In the genomic region with DNA sequence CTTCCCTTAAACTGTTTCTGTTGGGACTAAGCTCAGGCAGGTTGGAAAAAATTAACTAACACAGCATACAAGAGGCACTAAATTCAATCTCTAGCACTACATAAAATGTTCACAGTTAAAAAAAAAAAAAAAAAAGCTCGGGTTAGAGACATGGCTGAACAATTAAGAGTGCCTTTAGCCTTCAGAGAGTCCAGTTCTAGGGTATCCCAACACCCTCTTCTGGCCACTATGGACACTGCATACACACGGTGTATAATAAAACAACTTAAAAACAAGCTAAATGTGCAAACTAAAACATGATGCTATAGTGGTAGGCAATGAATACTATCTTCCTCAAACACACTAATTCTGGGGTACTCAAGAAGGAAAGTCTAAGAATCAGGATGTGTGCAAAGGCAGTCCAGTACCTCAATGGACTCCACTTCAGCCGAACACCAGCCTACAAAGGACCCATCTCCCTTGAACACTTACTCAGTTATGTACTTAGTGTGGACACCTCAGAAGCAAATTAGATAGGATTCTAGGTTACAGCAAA, we compare ENCODE assay signal across 25 mouse cellular contexts. TPM values are rescaled to one million over a fixed set of nuclear protein-coding genes. Genes with fewer than 3 reads are reported as not detected.
A peak's percentile ranks its signal among the peaks of the same experiment; 100 is the strongest.
DNase-seq lines count a peak whose midpoint lies in the region; ATAC-seq and TF ChIP-seq lines count a peak whose summit lies in the region.
"Had no signal": no experiment of that assay in that cellular context is flagged by ENCODE, and none has a peak within 500 bp of the region (broad histone marks: within the 10 kb centered on the region; RNA-seq: fewer than 3 reads in every experiment).

No protein-coding gene starts in this region.

- TF ChIP-seq EP300 in heart, adult 2 months (IDR thresholded peaks at IDR 0.05; ENCODE audit: insufficient read depth, low read depth, low read length): no peak
- TF ChIP-seq EP300 in liver, embryonic 14.5 days (IDR thresholded peaks at IDR 0.05; ENCODE audit: low read depth): no peak
- no peak for TF ChIP-seq EP300 in CH12.LX (IDR thresholded peaks at IDR 0.05; ENCODE audit: low read length)

- intact Hi-C loops in heart, adult 2 months (cut with DNase I): loop anchor here (10.0 kb wide), 1 partner anchor 273 kb away; a partner anchor contains a TSS

- no peaks in the 10 kb centered on the region for H3K9me3 ChIP-seq in liver, embryonic 14.5 days (ENCODE audit: control insufficient read depth, low read length)
- no peaks in the 10 kb centered on the region for H3K9me3 ChIP-seq in CH12.LX (replicated peaks; ENCODE audit: low read length)
- H3K9me3 ChIP-seq: embryonic facial prominence, embryonic 15.5 days; forebrain, embryonic 10.5 days; heart, embryonic 10.5 days; hindbrain, embryonic 13.5 days; kidney, embryonic 15.5 days; liver, embryonic 15.5 days had no signal

- TF ChIP-seq RAD21 in CH12.LX (IDR thresholded peaks at IDR 0.05; ENCODE audit: low read depth, low read length): no peak; the same call in 1 of the 2 replicates

- no peak overlapping the region for H3K4me3 ChIP-seq in heart, adult 2 months
- no peak overlapping the region for H3K4me3 ChIP-seq in liver, embryonic 14.5 days (ENCODE audit: insufficient read depth in 1 of 2, low read depth in 2 of 2, low read length in 2 of 2)
- no peak overlapping the region for H3K4me3 ChIP-seq in CH12.LX (replicated peaks in 1 of 3; ENCODE audit: low read depth in 2 of 3, low read length in 2 of 3, poor library complexity in 1 of 3)
- no peak overlapping the region for H3K4me3 ChIP-seq in embryonic fibroblast, embryonic 13.5 days (ENCODE audit: insufficient read depth, low read length)
- H3K4me3 ChIP-seq: embryonic facial prominence, embryonic 15.5 days; forebrain, embryonic 10.5 days; heart, embryonic 10.5 days; hindbrain, embryonic 13.5 days; kidney, embryonic 15.5 days; liver, embryonic 15.5 days had no signal

- H3K27me3 ChIP-seq in heart, adult 2 months (ENCODE audit: control insufficient read depth, insufficient read depth, low read length): no peaks in the 10 kb centered on the region
- no peaks in the 10 kb centered on the region for H3K27me3 ChIP-seq in liver, embryonic 14.5 days (ENCODE audit: control insufficient read depth, insufficient read depth, low read length)
- H3K27me3 ChIP-seq in CH12.LX (replicated peaks): no peaks in the 10 kb centered on the region
- H3K27me3 ChIP-seq: embryonic facial prominence, embryonic 15.5 days; hindbrain, embryonic 13.5 days; kidney, embryonic 15.5 days; liver, embryonic 15.5 days had no signal

- TF ChIP-seq POLR2A in heart, adult 2 months (IDR thresholded peaks at IDR 0.05; ENCODE audit: insufficient read depth, low read depth, low read length): 0 out of 2 replicates have a peak, but pooled peaks have one; percentile 7
- no peak; the same call in 1 of the 2 replicates for TF ChIP-seq POLR2A in CH12.LX (IDR thresholded peaks at IDR 0.05; ENCODE audit: low read depth, low read length)
- 0 out of 2 replicates have a peak, but pooled peaks have one; percentile 41 for TF ChIP-seq POLR2A in embryonic fibroblast, embryonic 13.5 days (IDR thresholded peaks at IDR 0.05; ENCODE audit: low read depth, low read length)

- H3K27ac ChIP-seq in heart, adult 2 months: no peak overlapping the region
- no peak overlapping the region for H3K27ac ChIP-seq in liver, embryonic 14.5 days
- peak overlapping the region; percentile 24; the same call in 1 of the 2 replicates for H3K27ac ChIP-seq in CH12.LX (ENCODE audit: insufficient read depth, low read depth)
- no peak overlapping the region for H3K27ac ChIP-seq in embryonic fibroblast, embryonic 13.5 days (ENCODE audit: insufficient read depth, low read length)
- H3K27ac ChIP-seq: embryonic facial prominence, embryonic 15.5 days; forebrain, embryonic 10.5 days; heart, embryonic 10.5 days; hindbrain, embryonic 13.5 days; kidney, embryonic 15.5 days; liver, embryonic 15.5 days had no signal

- dilution Hi-C loops in CH12.LX (cut with MboI; ENCODE audit: extremely low pct_ligation_motif_present, extremely low pct_unique_long_range_greater_than_20kb, low sequenced_read_pairs): no loop called here

- peaks cover 5% of the 10 kb centered on the region for H3K36me3 ChIP-seq in heart, adult 2 months (ENCODE audit: control insufficient read depth, insufficient read depth, low read length)
- peaks cover 25% of the 10 kb centered on the region for H3K36me3 ChIP-seq in liver, embryonic 14.5 days (replicated peaks; ENCODE audit: control insufficient read depth, insufficient read depth, low read depth)
- H3K36me3 ChIP-seq in CH12.LX (replicated peaks in 1 of 2; ENCODE audit: control insufficient read depth in 1 of 2, insufficient read depth in 1 of 2, low read length in 1 of 2): peaks cover 28 to 31% of the 10 kb centered on the region in 2 experiments

- H3K4me2 ChIP-seq in liver, embryonic 14.5 days (ENCODE audit: low read depth): no peak overlapping the region
- H3K4me2 ChIP-seq in CH12.LX (ENCODE audit: insufficient read depth, low read depth, poor library complexity, severe bottlenecking): no peak overlapping the region
- H3K4me2 ChIP-seq: embryonic facial prominence, embryonic 15.5 days; hindbrain, embryonic 13.5 days; kidney, embryonic 15.5 days; liver, embryonic 15.5 days had no signal

- in situ Hi-C loops in CH12.LX (cut with MboI; ENCODE audit: low pct_ligation_motif_present, low pct_unique_long_range_greater_than_20kb, low sequenced_read_pairs): no loop called here

- peaks cover 3% of the 10 kb centered on the region for H3K4me1 ChIP-seq in heart, adult 2 months (ENCODE audit: control insufficient read depth, insufficient read depth, low read length)
- peaks cover 10 to 12% of the 10 kb centered on the region in 2 experiments for H3K4me1 ChIP-seq in liver, embryonic 14.5 days (replicated peaks; ENCODE audit: control insufficient read depth in 2 of 2, insufficient read depth in 2 of 2, low read length in 1 of 2)
- peaks cover 6 to 41% of the 10 kb centered on the region in 2 experiments for H3K4me1 ChIP-seq in CH12.LX (ENCODE audit: control insufficient read depth in 1 of 2, insufficient read depth in 2 of 2)
- no peaks in the 10 kb centered on the region for H3K4me1 ChIP-seq in embryonic fibroblast, embryonic 13.5 days (ENCODE audit: control insufficient read depth, insufficient read depth, low read length)

- H3K9ac ChIP-seq in heart, adult 2 months (ENCODE audit: low read depth, low read length): no peak overlapping the region
- no peak overlapping the region for H3K9ac ChIP-seq in liver, embryonic 14.5 days (replicated peaks)
- H3K9ac ChIP-seq in CH12.LX (ENCODE audit: insufficient read depth, low read depth): no peak overlapping the region
- H3K9ac ChIP-seq: embryonic facial prominence, embryonic 15.5 days; forebrain, postnatal 0 days; hindbrain, embryonic 13.5 days; kidney, embryonic 15.5 days; liver, embryonic 15.5 days had no signal

- no peak for DNase-seq in heart, adult 2 months
- no peak for DNase-seq in heart, postnatal 4 days
- DNase-seq in liver, embryonic 14.5 days (ENCODE audit: low read depth in 3 of 3, low spot score in 3 of 3): no peak
- DNase-seq in liver: no peak
- DNase-seq in CH12.LX (ENCODE audit: extremely low read depth): peak; percentile 43
- no peak for DNase-seq in urinary bladder, adult 18-20 months (ENCODE audit: low spot score in 2 of 2)
- DNase-seq in spleen, postnatal 14 days (ENCODE audit: low spot score in 2 of 2): no peak
- DNase-seq: adrenal gland, postnatal 36 days; B cell, adult 2 months; cerebellum, adult 11-12 months; cerebellum, postnatal 14 days; forebrain, postnatal 0 days; heart, postnatal 10 days; layer of hippocampus, postnatal 36 days; lung, postnatal 14 days; right cerebral cortex, postnatal 4 days; thymus, postnatal 25 days had no signal

- WGBS in heart, adult 2 months: 78% methylated on average over 3 of the region's 3 CpGs
- 63% methylated on average over 3 of the region's 3 CpGs for WGBS in liver, embryonic 14.5 days (ENCODE audit: insufficient replicate concordance)

- peak; percentile 11; the same call in 1 of the 2 replicates for TF ChIP-seq CTCF in heart, adult 2 months (IDR thresholded peaks at IDR 0.05)
- peak; percentile 26; the same call in 1 of the 2 replicates for TF ChIP-seq CTCF in liver, embryonic 14.5 days (IDR thresholded peaks at IDR 0.05; ENCODE audit: low read depth)
- TF ChIP-seq CTCF in CH12.LX (conservative IDR thresholded peaks at IDR 0.05 in 1 of 2, IDR thresholded peaks at IDR 0.05 in 1 of 2; ENCODE audit: low read depth in 2 of 2, low read length in 2 of 2): peak in 1 of 2 experiments; percentile 47; a peak in 3 of 4 replicates
- TF ChIP-seq CTCF in embryonic fibroblast, embryonic 13.5 days (IDR thresholded peaks at IDR 0.05; ENCODE audit: borderline replicate concordance, insufficient read depth, low read length): no peak

- ATAC-seq in liver, embryonic 14.5 days (ENCODE audit: insufficient read depth): no peak
- ATAC-seq: forebrain, postnatal 0 days; intestine, embryonic 16.5 days had no signal

- H3K79me2 ChIP-seq in heart, adult 2 months (replicated peaks; ENCODE audit: control insufficient read depth, insufficient read depth, low read length): no peaks in the 10 kb centered on the region
- H3K79me2 ChIP-seq in CH12.LX (replicated peaks; ENCODE audit: control insufficient read depth, extremely low read depth, insufficient read depth, poor library complexity, severe bottlenecking): peaks cover 24% of the 10 kb centered on the region

RNA-seq across cellular contexts. Expression of a gene that starts 4.5 kb away (rescaled TPM):
- 100 to 1,000 TPM; 229 to 279 TPM for total RNA-seq in heart, adult 2 months (2021)
- polyA plus RNA-seq in heart, adult 2 months (2012; rRNA removed): 315 and 337 TPM in 2 replicates
- 100 to 1,000 TPM; 505 to 516 TPM for total RNA-seq in heart, postnatal 4 days (2021)
- polyA plus RNA-seq in liver, embryonic 14.5 days (2012; rRNA removed): 867 and 921 TPM in 2 replicates
- polyA plus RNA-seq in liver, embryonic 14.5 days (2014; fragmentation: Nextera tagmentation; extraction: Ambion mirVana): 643 and 646 TPM in 2 replicates
- 2,580 and 2,987 TPM in 2 replicates for total RNA-seq in CH12.LX (2012; rRNA removed)
- 1,667 and 1,906 TPM in 2 replicates for total RNA-seq in CH12.LX (2014; rRNA removed)
- polyA plus RNA-seq in CH12.LX (2012; ENCODE audit: insufficient read length, low read depth): 2,220 and 2,250 TPM in 2 replicates
- polyA plus RNA-seq in embryonic fibroblast, embryonic 13.5 days (2011; ENCODE audit: insufficient read length, low read depth, missing spikeins): 1,073 and 1,205 TPM in 2 replicates

RNA-seq across cellular contexts. Expression of a gene that starts 23.7 kb away (rescaled TPM):
- total RNA-seq in heart, adult 2 months (2021): 1 to 10 TPM in 1 of 2 experiments, under 1 TPM in 1; 0.97 to 1.8 TPM
- polyA plus RNA-seq in heart, adult 2 months (2012; rRNA removed): 0.88 TPM in 2 replicates
- total RNA-seq in heart, postnatal 4 days (2021): 1 to 10 TPM; 1.7 to 2.4 TPM
- 0.13 and 0.18 TPM in 2 replicates for polyA plus RNA-seq in liver, embryonic 14.5 days (2012; rRNA removed)
- 0.05 TPM in 1 of 2 replicates, not detected in the other for polyA plus RNA-seq in liver, embryonic 14.5 days (2014; fragmentation: Nextera tagmentation; extraction: Ambion mirVana)
- total RNA-seq in CH12.LX (2012; rRNA removed): 0.08 and 0.13 TPM in 2 replicates
- total RNA-seq in CH12.LX (2014; rRNA removed): 0.09 TPM in 1 of 2 replicates, not detected in the other
- polyA plus RNA-seq in CH12.LX (2012; ENCODE audit: insufficient read length, low read depth): 0.57 and 1.5 TPM in 2 replicates
- polyA plus RNA-seq in embryonic fibroblast, embryonic 13.5 days (2011; ENCODE audit: insufficient read length, low read depth, missing spikeins): 2.3 and 4.8 TPM in 2 replicates

RNA-seq across cellular contexts. Expression of a gene that starts 32.6 kb away (rescaled TPM):
- total RNA-seq in heart, adult 2 months (2021): 1 to 10 TPM; 6.3 to 8.2 TPM
- 5.5 and 7.7 TPM in 2 replicates for polyA plus RNA-seq in heart, adult 2 months (2012; rRNA removed)
- total RNA-seq in heart, postnatal 4 days (2021): 1 to 10 TPM; 7.1 to 8.2 TPM
- polyA plus RNA-seq in liver, embryonic 14.5 days (2012; rRNA removed): 1.3 and 1.4 TPM in 2 replicates
- polyA plus RNA-seq in liver, embryonic 14.5 days (2014; fragmentation: Nextera tagmentation; extraction: Ambion mirVana): 1.1 and 1.5 TPM in 2 replicates
- 12.6 and 13.2 TPM in 2 replicates for total RNA-seq in CH12.LX (2012; rRNA removed)
- total RNA-seq in CH12.LX (2014; rRNA removed): 11.3 and 13.0 TPM in 2 replicates
- 7.4 and 7.7 TPM in 2 replicates for polyA plus RNA-seq in CH12.LX (2012; ENCODE audit: insufficient read length, low read depth)
- polyA plus RNA-seq in embryonic fibroblast, embryonic 13.5 days (2011; ENCODE audit: insufficient read length, low read depth, missing spikeins): 0.13 and 0.70 TPM in 2 replicates

RNA-seq across cellular contexts. Expression of a gene that starts 51.8 kb away (rescaled TPM):
- 10 to 100 TPM; 25.6 to 26.6 TPM for total RNA-seq in heart, adult 2 months (2021)
- 21.8 and 37.9 TPM in 2 replicates for polyA plus RNA-seq in heart, adult 2 months (2012; rRNA removed)
- 10 to 100 TPM; 11.6 to 12.1 TPM for total RNA-seq in heart, postnatal 4 days (2021)
- polyA plus RNA-seq in liver, embryonic 14.5 days (2012; rRNA removed): 8.1 and 8.6 TPM in 2 replicates
- polyA plus RNA-seq in liver, embryonic 14.5 days (2014; fragmentation: Nextera tagmentation; extraction: Ambion mirVana): 7.6 and 9.9 TPM in 2 replicates
- total RNA-seq in CH12.LX (2012; rRNA removed) (8.3 and 10.5 TPM in 2 replicates), CH12.LX (2014; rRNA removed) (10.9 and 11.4 TPM in 2 replicates)
- 9.0 TPM in 2 replicates for polyA plus RNA-seq in CH12.LX (2012; ENCODE audit: insufficient read length, low read depth)
- 14.3 and 15.7 TPM in 2 replicates for polyA plus RNA-seq in embryonic fibroblast, embryonic 13.5 days (2011; ENCODE audit: insufficient read length, low read depth, missing spikeins)

RNA-seq across cellular contexts. Expression of a gene that starts 56.3 kb away (rescaled TPM):
- total RNA-seq in heart, adult 2 months (2021): 10 to 100 TPM; 39.4 to 44.2 TPM
- polyA plus RNA-seq in heart, adult 2 months (2012; rRNA removed): 19.5 and 35.6 TPM in 2 replicates
- total RNA-seq in heart, postnatal 4 days (2021): 10 to 100 TPM; 81.9 to 82.5 TPM
- polyA plus RNA-seq in liver, embryonic 14.5 days (2012; rRNA removed): 57.6 and 113 TPM in 2 replicates
- polyA plus RNA-seq in liver, embryonic 14.5 days (2014; fragmentation: Nextera tagmentation; extraction: Ambion mirVana): 163 and 172 TPM in 2 replicates
- total RNA-seq in CH12.LX (2012; rRNA removed) (133 and 166 TPM in 2 replicates), CH12.LX (2014; rRNA removed) (126 and 129 TPM in 2 replicates)
- polyA plus RNA-seq in CH12.LX (2012; ENCODE audit: insufficient read length, low read depth): 550 and 650 TPM in 2 replicates
- polyA plus RNA-seq in embryonic fibroblast, embryonic 13.5 days (2011; ENCODE audit: insufficient read length, low read depth, missing spikeins): 146 and 152 TPM in 2 replicates
